Mouse (Mus musculus): ENCODE data around the gene Mks1.

The Mks1 gene

GRCm38 (mm10) chr11:87879826-87880225 lies 26.8 kb downstream of the Mks1 start:
- DNase-seq (ENCODE audit: low spot score) = no peak

- no peak for DNase-seq (ENCODE audit: low spot score)
Measured at GRCm38 (mm10) chr11:87881714-87882113, 28.7 kb downstream of the Mks1 start.

DNA sequence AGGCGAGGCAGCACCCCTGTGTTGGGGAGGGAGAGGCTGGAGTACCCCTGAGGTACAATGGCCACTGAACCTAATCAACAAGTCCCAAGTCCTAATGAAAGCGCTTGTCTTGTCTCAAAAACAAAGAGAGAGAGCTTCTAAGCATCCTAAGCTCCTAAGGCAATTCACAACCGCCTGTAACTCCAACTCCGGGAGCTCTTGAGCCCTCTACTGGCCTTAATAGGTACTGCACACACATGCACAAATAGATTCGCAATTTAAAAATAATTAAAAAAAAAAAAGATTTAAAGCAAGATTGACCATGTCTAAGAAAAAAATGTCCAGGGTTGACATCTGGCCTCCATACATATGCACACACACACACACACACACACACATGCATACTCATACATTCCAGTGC lies 30.5 kb downstream of the Mks1 start:
- DNase-seq (ENCODE audit: low spot score) = peak; percentile 33

DNA sequence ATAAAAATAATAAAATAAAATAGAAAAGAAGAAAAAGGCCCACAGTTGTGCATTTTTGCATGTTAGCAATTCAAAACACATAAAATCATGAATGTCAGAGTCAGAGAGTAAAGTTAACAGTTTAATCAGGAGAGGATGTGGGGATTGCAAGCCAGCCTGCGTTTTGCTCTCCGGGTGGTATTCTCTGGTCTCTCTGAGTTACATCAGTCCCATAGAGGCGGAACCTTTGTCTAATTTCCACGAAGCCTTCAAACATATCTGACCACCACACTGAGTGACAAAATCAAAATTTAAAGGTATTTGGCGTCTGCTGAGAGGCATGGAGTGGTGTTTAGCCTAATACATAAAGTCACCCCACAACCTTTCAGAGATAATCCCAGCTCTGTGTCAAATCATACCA lies 31.8 kb downstream of the Mks1 start:
- DNase-seq (ENCODE audit: low spot score) = no peak

GRCm38 (mm10) chr11:87892168-87892567 lies 39.2 kb downstream of the Mks1 start, which contains the start of gene Olfr462:
Olfr462 (minus strand) TSS chr11:87892268.
- no peak for DNase-seq (ENCODE audit: low spot score)

GRCm38 (mm10) chr11:87897287-87897686 lies 44.3 kb downstream of the Mks1 start, which contains the start of gene Olfr463:
Olfr463 (minus strand) TSS chr11:87897387.
- no peak for DNase-seq (ENCODE audit: low spot score)

GRCm38 (mm10) chr11:87904331-87904730 lies 51.3 kb downstream of the Mks1 start:
- no peak for DNase-seq (ENCODE audit: low spot score)
